Mouse (Mus musculus) A20 (cell line): Measurements from ENCODE around the gene Ceacam15.
A peak's percentile ranks its signal among the peaks of the same experiment; 100 is the strongest.

Source experiments
- DNase-seq: peaks from one replicate; pipeline ENCODE4 v3.0.0-alpha.2; 2011; ENCODE audit warnings: low read depth, low spot score

Ceacam15 gene

GRCm38 (mm10) chr7:16631025-16631424 is 44.5 kb downstream of the Ceacam15 start:
- no peak for DNase-seq

GRCm38 (mm10) chr7:16629598-16630296 is 45.8 kb downstream of the Ceacam15 start:
- peak; percentile 71 for DNase-seq

GRCm38 (mm10) chr7:16628096-16628771 is 47.3 kb downstream of the Ceacam15 start:
- peak; percentile 75 for DNase-seq

DNA sequence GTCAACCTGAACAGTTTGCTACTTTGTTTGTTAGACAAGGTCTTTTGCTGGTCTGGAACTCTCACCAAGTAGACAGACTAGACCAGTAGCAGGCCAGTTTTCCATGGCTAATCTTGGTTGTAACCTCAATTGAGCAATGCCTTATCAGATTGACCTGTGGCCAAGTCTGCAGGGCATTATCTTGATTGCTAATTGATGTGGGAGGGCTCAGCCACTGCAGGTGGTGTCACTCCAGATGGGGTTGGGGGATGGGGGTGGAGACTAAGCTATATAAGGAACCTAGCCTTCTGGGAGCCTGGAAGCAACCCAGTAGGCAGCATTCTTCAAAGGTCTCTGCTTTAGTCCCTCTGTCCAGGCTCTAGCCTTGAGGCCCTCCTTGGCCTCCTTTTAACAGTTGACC is 51.8 kb downstream of the Ceacam15 start:
- DNase-seq, result no peak

GRCm38 (mm10) chr7:16623131-16623530 is 52.4 kb downstream of the Ceacam15 start:
- no peak for DNase-seq
